Comparison of ENCODE assay signal across 11 mouse cellular contexts in the genomic region with DNA sequence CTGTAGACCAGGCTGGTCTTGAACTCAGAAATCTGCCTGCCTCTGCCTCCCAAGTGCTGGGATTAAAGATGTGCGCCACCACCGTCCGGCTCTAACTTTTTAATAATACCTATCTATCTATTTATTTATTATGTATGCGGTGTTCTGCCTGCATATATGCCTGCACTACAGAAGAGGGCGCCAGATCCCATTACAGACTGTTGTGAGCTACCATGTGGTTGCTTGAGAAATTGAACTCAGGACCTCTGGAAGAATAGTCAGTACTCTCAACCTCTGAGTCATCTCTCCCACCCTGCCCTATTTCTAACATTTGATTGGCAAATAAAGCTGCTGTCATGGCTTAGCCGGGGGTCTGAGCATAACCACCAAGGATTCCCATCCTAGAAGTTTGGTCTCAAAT. TPM values are rescaled to one million over a fixed set of nuclear protein-coding genes. Genes with fewer than 3 reads are reported as not detected.
DNase-seq lines count a peak whose midpoint lies in the region; ATAC-seq and TF ChIP-seq lines count a peak whose summit lies in the region.
"Had no signal": no experiment of that assay in that cellular context is flagged by ENCODE, and none has a peak within 500 bp of the region (broad histone marks: within the 10 kb centered on the region; RNA-seq: fewer than 3 reads in every experiment).

No protein-coding gene starts in this region.

- H3K9ac ChIP-seq in liver, postnatal 0 days (replicated peaks): no peak overlapping the region
- H3K9ac ChIP-seq: embryonic facial prominence, embryonic 15.5 days had no signal

- DNase-seq in embryo, embryonic 10 days (ENCODE audit: low spot score): peak; percentile 11
- DNase-seq in embryo, embryonic 11 days: no peak
- DNase-seq in spleen, postnatal 36 days (ENCODE audit: low spot score in 2 of 2): peak; percentile 18 to 23
- DNase-seq in spleen, postnatal 14 days (ENCODE audit: low spot score in 2 of 2): no peak
- DNase-seq in liver, postnatal 0 days: peak; percentile 26
- DNase-seq in yolk sac, embryonic 10.5 days (ENCODE audit: low spot score): peak; percentile 26
- no peak for DNase-seq in frontal cortex, postnatal 10 days (ENCODE audit: low spot score in 2 of 2)
- no peak for DNase-seq in urinary bladder, adult 2 months (ENCODE audit: low spot score)
- DNase-seq: layer of hippocampus, adult 9-11 months had no signal

- no peak overlapping the region for H3K4me2 ChIP-seq in liver, postnatal 0 days (ENCODE audit: low read depth, low read length)
- H3K4me2 ChIP-seq: embryonic facial prominence, embryonic 15.5 days had no signal

- H3K36me3 ChIP-seq in liver, postnatal 0 days (replicated peaks; ENCODE audit: insufficient read depth, low read length): no peaks in the 10 kb centered on the region
- H3K36me3 ChIP-seq: embryonic facial prominence, embryonic 15.5 days; heart, embryonic 10.5 days had no signal

- no peaks in the 10 kb centered on the region for H3K9me3 ChIP-seq in liver, postnatal 0 days (ENCODE audit: low read length)
- H3K9me3 ChIP-seq: embryonic facial prominence, embryonic 15.5 days; heart, embryonic 10.5 days had no signal

- no peak overlapping the region for H3K27ac ChIP-seq in liver, postnatal 0 days (ENCODE audit: low read depth)
- H3K27ac ChIP-seq: embryonic facial prominence, embryonic 15.5 days; heart, embryonic 10.5 days had no signal

- 55% methylated on average over 6 of the region's 6 CpGs for WGBS in liver, postnatal 0 days (ENCODE audit: insufficient replicate concordance)

- H3K4me1 ChIP-seq in liver, postnatal 0 days (ENCODE audit: insufficient read depth): peaks cover 3% of the 10 kb centered on the region; the same call in 1 of the 2 replicates

- no peak overlapping the region for H3K4me3 ChIP-seq in liver, postnatal 0 days (ENCODE audit: low read depth, low read length)
- H3K4me3 ChIP-seq: embryonic facial prominence, embryonic 15.5 days; heart, embryonic 10.5 days had no signal

- H3K27me3 ChIP-seq in liver, postnatal 0 days (ENCODE audit: insufficient read depth, low read length): no peaks in the 10 kb centered on the region

- no peak for TF ChIP-seq EP300 in liver, postnatal 0 days (IDR thresholded peaks at IDR 0.05; ENCODE audit: low read depth)

- ATAC-seq in liver, postnatal 0 days: no peak

- peak; percentile 60 for TF ChIP-seq CTCF in liver, postnatal 0 days (IDR thresholded peaks at IDR 0.05; ENCODE audit: low read depth)

RNA-seq across cellular contexts. Expression of a gene that starts 8.9 kb away (rescaled TPM):
- polyA plus RNA-seq in liver, postnatal 0 days (2015; fragmentation: Nextera tagmentation; extraction: Ambion mirVana): 289 and 296 TPM in 2 replicates
- 206 and 212 TPM in 2 replicates for polyA plus RNA-seq in urinary bladder, adult 2 months (2012; rRNA removed)

RNA-seq across cellular contexts. Expression of a gene that starts 9.1 kb away (rescaled TPM):
- not detected in 2 replicates for polyA plus RNA-seq in liver, postnatal 0 days (2015; fragmentation: Nextera tagmentation; extraction: Ambion mirVana)
- polyA plus RNA-seq in urinary bladder, adult 2 months (2012; rRNA removed): not detected in 2 replicates
- polyA plus RNA-seq: embryonic facial prominence, embryonic 15.5 days; heart, embryonic 10.5 days had no signal

RNA-seq across cellular contexts. Expression of a gene that starts 59.9 kb away (rescaled TPM):
- polyA plus RNA-seq in liver, postnatal 0 days (2015; fragmentation: Nextera tagmentation; extraction: Ambion mirVana): 1.4 and 1.5 TPM in 2 replicates
- polyA plus RNA-seq in urinary bladder, adult 2 months (2012; rRNA removed): 6.1 and 8.1 TPM in 2 replicates

Comparison
In these comparisons a context has a peak if more than half of its experiments do, and no peak if none do; other contexts are left out.
1. DNase-seq: peak in embryo, embryonic 10 days (single experiment), spleen, postnatal 36 days (2 of 2), liver, postnatal 0 days (single experiment) and yolk sac, embryonic 10.5 days (single experiment); none in embryo, embryonic 11 days (single experiment), spleen, postnatal 14 days (0 of 2), frontal cortex, postnatal 10 days (0 of 2) and urinary bladder, adult 2 months (single experiment).